28 mouse cellular contexts compared by ENCODE assay signal in the genomic region with DNA sequence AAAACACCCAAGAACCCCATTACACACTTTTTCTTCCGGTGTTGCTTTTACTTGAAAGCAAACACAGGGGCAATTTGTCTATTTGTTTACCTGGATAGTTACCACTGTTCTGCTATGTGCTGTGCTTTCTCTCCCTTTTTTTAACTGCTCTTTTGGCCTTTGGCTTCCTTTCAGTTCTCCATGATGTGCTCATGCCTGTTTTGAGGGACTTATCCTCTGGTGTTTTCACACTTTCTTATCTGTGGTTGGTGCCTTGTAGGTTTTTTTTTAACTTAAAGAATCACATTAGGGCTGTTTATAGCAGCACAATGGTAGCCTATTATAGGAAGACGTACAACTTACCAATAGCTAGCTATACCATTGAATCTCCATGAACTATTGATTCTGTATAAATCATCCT. TPM values are rescaled to one million over a fixed set of nuclear protein-coding genes. Genes with fewer than 3 reads are reported as not detected.
DNase-seq lines count a peak whose midpoint lies in the region; ATAC-seq and TF ChIP-seq lines count a peak whose summit lies in the region.
"Had no signal": no experiment of that assay in that cellular context is flagged by ENCODE, and none has a peak within 500 bp of the region (broad histone marks: within the 10 kb centered on the region; RNA-seq: fewer than 3 reads in every experiment).

No protein-coding gene starts in this region.

- ATAC-seq in heart, embryonic 16.5 days (replicated peaks; ENCODE audit: extremely low read depth, insufficient read depth, low FRiP score): no peak
- no peak for ATAC-seq in liver, postnatal 0 days
- ATAC-seq in liver, embryonic 11.5 days (replicated peaks; ENCODE audit: low FRiP score): no peak
- 0 out of 2 replicates have a peak, but pooled peaks have one; percentile 41 for ATAC-seq in megakaryocyte-erythroid progenitor cell, adult 5-6 weeks (replicated peaks; ENCODE audit: low FRiP score, low TSS enrichment, poor library complexity, severe bottlenecking)
- ATAC-seq: forebrain, embryonic 15.5 days; hindbrain, postnatal 0 days; intestine, embryonic 15.5 days; Patski had no signal

- no peak for TF ChIP-seq CTCF in liver, postnatal 0 days (IDR thresholded peaks at IDR 0.05; ENCODE audit: low read depth)

- TF ChIP-seq EP300 in liver, postnatal 0 days (IDR thresholded peaks at IDR 0.05; ENCODE audit: low read depth): no peak

- peak overlapping the region; percentile 15 for H3K27ac ChIP-seq in heart, embryonic 16.5 days (ENCODE audit: low read length)
- H3K27ac ChIP-seq in liver, postnatal 0 days (ENCODE audit: low read depth): peak overlapping the region; percentile 52; the same call in 1 of the 2 replicates
- H3K27ac ChIP-seq in liver, embryonic 11.5 days (ENCODE audit: low read depth, low read length): no peak overlapping the region
- H3K27ac ChIP-seq: embryonic facial prominence, embryonic 13.5 days; forebrain, embryonic 10.5 days; hindbrain, embryonic 12.5 days; hindbrain, postnatal 0 days; intestine, embryonic 15.5 days; limb, embryonic 12.5 days; liver, embryonic 13.5 days; macrophage; neural tube, embryonic 13.5 days had no signal

- peak; percentile 64 for DNase-seq in heart, adult 11 months
- DNase-seq in heart, adult 18-20 months: no peak
- no peak for DNase-seq in heart, postnatal 36 days
- DNase-seq in liver, postnatal 0 days: no peak
- no peak for DNase-seq in liver, embryonic 11.5 days (ENCODE audit: low spot score)
- DNase-seq: adrenal gland, postnatal 14 days; cerebellum, adult 11-12 months; cerebellum, adult 9-11 months; heart, postnatal 14 days; kidney, adult 2 months; liver, embryonic 13.5 days; lung, adult 2 months; lung, postnatal 10 days; thymus, adult 2 months; thymus, postnatal 36 days had no signal

- H3K36me3 ChIP-seq in heart, embryonic 16.5 days (ENCODE audit: control insufficient read depth, insufficient read depth): peaks cover 3% of the 10 kb centered on the region; the same call in 1 of the 2 replicates
- no peaks in the 10 kb centered on the region; the same call in 1 of the 2 replicates for H3K36me3 ChIP-seq in liver, postnatal 0 days (replicated peaks; ENCODE audit: insufficient read depth, low read length)
- no peaks in the 10 kb centered on the region for H3K36me3 ChIP-seq in liver, embryonic 11.5 days (ENCODE audit: control insufficient read depth, insufficient read depth, low read length)
- H3K36me3 ChIP-seq: embryonic facial prominence, embryonic 13.5 days; forebrain, embryonic 15.5 days; G1E; hindbrain, embryonic 12.5 days; intestine, embryonic 15.5 days; limb, embryonic 12.5 days; liver, embryonic 13.5 days; neural tube, embryonic 13.5 days had no signal

- intact Hi-C loops in heart, postnatal 36 days (cut with DNase I): loop anchor here (5.0 kb wide), 1 partner anchor 51 kb away; the partner anchor contains the start of gene Tmcc1

- H3K9ac ChIP-seq in heart, embryonic 16.5 days (ENCODE audit: low read length): no peak overlapping the region
- H3K9ac ChIP-seq in liver, postnatal 0 days (replicated peaks): no peak overlapping the region
- no peak overlapping the region for H3K9ac ChIP-seq in liver, embryonic 11.5 days (ENCODE audit: low read depth, low read length)
- H3K9ac ChIP-seq: embryonic facial prominence, embryonic 13.5 days; forebrain, embryonic 15.5 days; hindbrain, embryonic 12.5 days; intestine, embryonic 15.5 days; limb, embryonic 12.5 days; liver, embryonic 13.5 days; neural tube, embryonic 13.5 days had no signal

- H3K27me3 ChIP-seq in heart, embryonic 16.5 days (ENCODE audit: control insufficient read depth, insufficient read depth, low read length): no peaks in the 10 kb centered on the region
- H3K27me3 ChIP-seq in liver, postnatal 0 days (ENCODE audit: insufficient read depth, low read length): no peaks in the 10 kb centered on the region
- H3K27me3 ChIP-seq in liver, embryonic 11.5 days (replicated peaks; ENCODE audit: control insufficient read depth, insufficient read depth, low read length): no peaks in the 10 kb centered on the region
- H3K27me3 ChIP-seq: embryonic facial prominence, embryonic 13.5 days; forebrain, embryonic 15.5 days; hindbrain, embryonic 12.5 days; intestine, embryonic 15.5 days; limb, embryonic 12.5 days; liver, embryonic 13.5 days; neural tube, embryonic 13.5 days; Patski had no signal

- H3K4me3 ChIP-seq in heart, embryonic 16.5 days (ENCODE audit: low read length): no peak overlapping the region
- no peak overlapping the region for H3K4me3 ChIP-seq in liver, postnatal 0 days (ENCODE audit: low read depth, low read length)
- no peak overlapping the region for H3K4me3 ChIP-seq in liver, embryonic 11.5 days (ENCODE audit: low read depth, low read length)
- H3K4me3 ChIP-seq: embryonic facial prominence, embryonic 13.5 days; forebrain, embryonic 10.5 days; forebrain, embryonic 15.5 days; hindbrain, embryonic 12.5 days; intestine, embryonic 15.5 days; limb, embryonic 12.5 days; liver, embryonic 13.5 days; neural tube, embryonic 13.5 days had no signal

- no peak overlapping the region for H3K4me2 ChIP-seq in heart, embryonic 16.5 days (ENCODE audit: low read depth, low read length)
- H3K4me2 ChIP-seq in liver, postnatal 0 days (ENCODE audit: low read depth, low read length): no peak overlapping the region
- no peak overlapping the region for H3K4me2 ChIP-seq in liver, embryonic 11.5 days
- H3K4me2 ChIP-seq: embryonic facial prominence, embryonic 13.5 days; forebrain, embryonic 15.5 days; hindbrain, embryonic 12.5 days; intestine, embryonic 15.5 days; limb, embryonic 12.5 days; liver, embryonic 13.5 days; neural tube, embryonic 13.5 days had no signal

- peaks cover 12% of the 10 kb centered on the region for H3K4me1 ChIP-seq in heart, embryonic 16.5 days (ENCODE audit: control insufficient read depth, insufficient read depth, low read length)
- peaks cover 3% of the 10 kb centered on the region for H3K4me1 ChIP-seq in liver, postnatal 0 days (ENCODE audit: insufficient read depth)
- no peaks in the 10 kb centered on the region for H3K4me1 ChIP-seq in liver, embryonic 11.5 days (replicated peaks; ENCODE audit: control insufficient read depth, insufficient read depth, low read length)
- H3K4me1 ChIP-seq: embryonic facial prominence, embryonic 13.5 days; intestine, embryonic 15.5 days had no signal

- H3K9me3 ChIP-seq in heart, embryonic 16.5 days (replicated peaks; ENCODE audit: control insufficient read depth, low read length): no peaks in the 10 kb centered on the region
- H3K9me3 ChIP-seq in liver, postnatal 0 days (ENCODE audit: low read length): no peaks in the 10 kb centered on the region
- H3K9me3 ChIP-seq in liver, embryonic 11.5 days (ENCODE audit: control insufficient read depth, low read length): no peaks in the 10 kb centered on the region
- H3K9me3 ChIP-seq: embryonic facial prominence, embryonic 13.5 days; forebrain, embryonic 10.5 days; forebrain, embryonic 15.5 days; G1E; hindbrain, embryonic 12.5 days; intestine, embryonic 15.5 days; limb, embryonic 12.5 days; liver, embryonic 13.5 days; neural tube, embryonic 13.5 days had no signal

- 51% methylated on average over 2 of the region's 2 CpGs for WGBS in heart, embryonic 16.5 days
- WGBS in liver, postnatal 0 days (ENCODE audit: insufficient replicate concordance): 56% methylated on average over 2 of the region's 2 CpGs
- WGBS in liver, embryonic 11.5 days: 79% methylated on average over 2 of the region's 2 CpGs

RNA-seq across cellular contexts. Expression of gene Tmcc1, which starts 51.6 kb away (rescaled TPM):
- 10 to 100 TPM; 32.7 to 35.9 TPM for total RNA-seq in heart, adult 18-20 months (2021)
- 10.7 and 13.3 TPM in 2 replicates for polyA plus RNA-seq in heart, embryonic 16.5 days (2015; fragmentation: Nextera tagmentation; extraction: Ambion mirVana)
- 10 to 100 TPM; 32.3 to 37.7 TPM for total RNA-seq in heart, postnatal 36 days (2021)
- 3.7 and 4.0 TPM in 2 replicates for polyA plus RNA-seq in liver, postnatal 0 days (2015; fragmentation: Nextera tagmentation; extraction: Ambion mirVana)
- 7.8 and 8.0 TPM in 2 replicates for polyA plus RNA-seq in liver, embryonic 11.5 days (2014; fragmentation: Nextera tagmentation; extraction: Ambion mirVana)
- 9.1 and 12.1 TPM in 2 replicates for total RNA-seq in megakaryocyte-erythroid progenitor cell, adult 5-6 weeks (2014; fragmentation: Nextera tagmentation)
- total RNA-seq in megakaryocyte-erythroid progenitor cell, adult 5-6 weeks (2017): 9.1 and 9.8 TPM in 2 replicates
